Mouse (Mus musculus): ENCODE results near the gene Arf5. TPM values are rescaled to one million over a fixed set of nuclear protein-coding genes. Genes with fewer than 3 reads are reported as not detected.

The Arf5 gene
- polyA plus RNA-seq, 1 experiment = 130 TPM

DNA sequence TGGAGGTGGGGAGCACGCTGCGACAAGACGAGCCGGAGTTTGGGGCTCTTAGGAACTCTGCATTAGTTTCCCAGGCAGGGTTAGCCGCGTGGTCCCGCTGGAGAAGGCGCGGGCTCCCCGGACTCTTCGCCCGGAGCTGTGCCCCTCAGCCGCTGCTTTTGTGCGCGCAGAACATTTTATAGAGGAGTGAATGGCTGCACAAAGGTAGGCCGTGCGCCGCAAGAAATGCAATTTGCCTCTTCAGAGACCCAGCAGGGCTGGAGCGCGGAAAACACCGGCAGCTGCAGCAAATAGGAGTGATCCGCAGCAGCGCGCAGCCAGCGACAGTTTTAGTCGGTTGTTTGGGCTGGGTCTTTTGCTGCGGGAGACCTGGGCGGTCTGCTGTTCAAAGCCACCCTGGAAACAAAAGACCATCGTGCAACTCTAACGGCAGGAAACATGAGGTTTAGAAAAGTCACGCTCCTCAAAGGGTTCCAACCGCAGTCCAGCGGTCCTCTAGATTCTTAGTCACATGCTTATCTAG, 25.6 kb upstream of the Arf5 start, which contains the start of gene Zfp800:
TSS of gene Zfp800 (minus strand) at position 325 of the 523 bp plus-strand sequence.
- TF ChIP-seq POLR2A (IDR thresholded peaks at IDR 0.05; ENCODE audit: insufficient read depth, low read length) (no peak), EP300 (IDR thresholded peaks at IDR 0.05; ENCODE audit: insufficient read depth, low read depth, low read length) (no peak)
- peak within 1 kb of the TSS; percentile 48 for H3K4me3 ChIP-seq (ENCODE audit: low read depth, low read length)
- no peaks in the 10 kb centered on the region for H3K36me3 ChIP-seq (ENCODE audit: control insufficient read depth, insufficient read depth, low read length, poor library complexity, severe bottlenecking)
- H3K9ac ChIP-seq (ENCODE audit: low read depth, poor library complexity, severe bottlenecking) = peak within 1 kb of the TSS; percentile 50
- H3K9me3 ChIP-seq (replicated peaks; ENCODE audit: control insufficient read depth, insufficient read depth, low read length, poor library complexity, severe bottlenecking) = no peaks in the 10 kb centered on the region
- H3K27me3 ChIP-seq (ENCODE audit: control insufficient read depth, insufficient read depth, low read length, poor library complexity, severe bottlenecking) = peaks cover 12% of the 10 kb centered on the region
- H3K4me1 ChIP-seq (ENCODE audit: control insufficient read depth, insufficient read depth, low read length) = no peaks in the 10 kb centered on the region
- H3K27ac ChIP-seq (ENCODE audit: insufficient read depth, low read length) = no peak within 1 kb of the TSS

DNA sequence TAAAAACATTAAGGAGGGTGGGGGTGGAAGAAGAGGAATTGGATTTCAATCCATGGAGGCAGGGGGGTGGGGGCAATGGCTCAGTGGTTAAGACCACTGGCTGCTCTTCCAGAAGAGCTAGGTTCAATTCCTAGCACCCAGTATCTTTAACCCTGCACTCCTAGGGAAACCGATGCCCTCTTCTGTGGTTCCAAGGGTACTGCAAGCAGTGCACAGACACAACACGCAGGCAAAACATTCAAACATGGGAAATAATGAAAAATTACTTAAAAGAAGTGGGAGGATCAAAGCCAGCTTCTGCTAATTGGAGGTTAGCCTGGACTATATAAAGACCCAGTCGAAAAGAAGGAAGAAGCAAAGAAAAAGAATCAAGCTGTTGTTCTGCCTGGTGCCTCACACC, 24.6 kb upstream of the Arf5 start:
- Histone ChIP-seq H3K4me3 (ENCODE audit: low read depth, low read length) (no peak overlapping the region), H3K9me3 (replicated peaks; ENCODE audit: control insufficient read depth, insufficient read depth, low read length, poor library complexity, severe bottlenecking) (peaks cover 2% of the 10 kb centered on the region; the same call in 1 of the 2 replicates), H3K9ac (ENCODE audit: low read depth, poor library complexity, severe bottlenecking) (no peak overlapping the region), H3K36me3 (ENCODE audit: control insufficient read depth, insufficient read depth, low read length, poor library complexity, severe bottlenecking) (no peaks in the 10 kb centered on the region), H3K4me1 (ENCODE audit: control insufficient read depth, insufficient read depth, low read length) (no peaks in the 10 kb centered on the region), H3K27me3 (ENCODE audit: control insufficient read depth, insufficient read depth, low read length, poor library complexity, severe bottlenecking) (peaks cover 12% of the 10 kb centered on the region), H3K27ac (ENCODE audit: insufficient read depth, low read length) (no peak overlapping the region)
- TF ChIP-seq POLR2A (IDR thresholded peaks at IDR 0.05; ENCODE audit: insufficient read depth, low read length) (no peak), CTCF (IDR thresholded peaks at IDR 0.05; ENCODE audit: low read depth, low read length) (peak; percentile 29), EP300 (IDR thresholded peaks at IDR 0.05; ENCODE audit: insufficient read depth, low read depth, low read length) (no peak)

DNA sequence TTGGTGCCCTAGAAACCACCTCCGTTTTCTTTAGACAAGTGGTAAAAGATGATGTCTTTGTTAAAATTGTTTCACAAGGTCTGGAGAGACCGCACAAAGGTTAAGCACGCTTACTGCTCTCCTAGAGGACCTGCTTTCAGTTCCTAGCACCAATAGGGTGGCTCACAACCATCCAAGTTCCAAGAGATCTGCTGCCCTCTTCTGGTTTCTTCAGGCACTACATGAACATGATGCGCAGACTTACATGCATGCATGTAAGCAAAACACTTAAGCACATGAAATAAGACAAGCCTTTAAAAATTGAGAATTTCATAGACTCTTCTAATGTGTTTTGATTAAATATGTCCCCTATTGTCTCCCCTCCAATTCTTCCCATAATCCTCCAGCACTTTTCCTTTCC, 23.6 kb upstream of the Arf5 start:
- Histone ChIP-seq H3K27ac (ENCODE audit: insufficient read depth, low read length) (no peak overlapping the region), H3K9me3 (replicated peaks; ENCODE audit: control insufficient read depth, insufficient read depth, low read length, poor library complexity, severe bottlenecking) (peaks cover 11% of the 10 kb centered on the region), H3K4me1 (ENCODE audit: control insufficient read depth, insufficient read depth, low read length) (no peaks in the 10 kb centered on the region), H3K27me3 (ENCODE audit: control insufficient read depth, insufficient read depth, low read length, poor library complexity, severe bottlenecking) (peaks cover 12% of the 10 kb centered on the region), H3K9ac (ENCODE audit: low read depth, poor library complexity, severe bottlenecking) (no peak overlapping the region), H3K36me3 (ENCODE audit: control insufficient read depth, insufficient read depth, low read length, poor library complexity, severe bottlenecking) (no peaks in the 10 kb centered on the region), H3K4me3 (ENCODE audit: low read depth, low read length) (no peak overlapping the region)
- no peak for TF ChIP-seq POLR2A (IDR thresholded peaks at IDR 0.05; ENCODE audit: insufficient read depth, low read length)
- TF ChIP-seq CTCF (IDR thresholded peaks at IDR 0.05; ENCODE audit: low read depth, low read length) = peak; percentile 9

DNA sequence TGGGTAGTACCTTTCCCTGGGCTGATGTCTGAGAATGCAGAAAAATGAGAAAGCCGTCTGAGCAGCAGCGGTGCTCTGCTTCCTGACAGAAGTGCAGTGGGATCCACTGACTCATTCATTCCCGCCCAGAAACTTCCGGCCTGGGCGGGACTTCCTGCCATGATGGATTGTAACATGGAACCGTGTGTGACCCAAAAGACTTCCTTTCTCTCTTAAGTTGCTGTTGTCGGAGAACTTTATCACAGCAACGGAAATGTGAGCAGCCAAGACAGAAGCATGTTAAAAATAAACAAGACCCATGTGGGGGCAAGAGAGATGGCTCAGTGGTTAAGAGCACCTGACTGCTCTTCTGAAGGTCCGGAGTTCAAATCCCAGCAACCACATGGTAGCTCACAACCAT, 13.3 kb upstream of the Arf5 start:
- H3K9ac ChIP-seq (ENCODE audit: low read depth, poor library complexity, severe bottlenecking) = no peak overlapping the region
- H3K4me1 ChIP-seq (ENCODE audit: control insufficient read depth, insufficient read depth, low read length) = no peaks in the 10 kb centered on the region
- H3K27ac ChIP-seq (ENCODE audit: insufficient read depth, low read length) = no peak overlapping the region
- no peaks in the 10 kb centered on the region for H3K36me3 ChIP-seq (ENCODE audit: control insufficient read depth, insufficient read depth, low read length, poor library complexity, severe bottlenecking)
- no peak overlapping the region for H3K4me3 ChIP-seq (ENCODE audit: low read depth, low read length)
- TF ChIP-seq EP300 (IDR thresholded peaks at IDR 0.05; ENCODE audit: insufficient read depth, low read depth, low read length) = no peak
- TF ChIP-seq CTCF (IDR thresholded peaks at IDR 0.05; ENCODE audit: low read depth, low read length) = no peak
- TF ChIP-seq POLR2A (IDR thresholded peaks at IDR 0.05; ENCODE audit: insufficient read depth, low read length) = no peak
- H3K27me3 ChIP-seq (ENCODE audit: control insufficient read depth, insufficient read depth, low read length, poor library complexity, severe bottlenecking) = no peaks in the 10 kb centered on the region
- H3K9me3 ChIP-seq (replicated peaks; ENCODE audit: control insufficient read depth, insufficient read depth, low read length, poor library complexity, severe bottlenecking) = no peaks in the 10 kb centered on the region

DNA sequence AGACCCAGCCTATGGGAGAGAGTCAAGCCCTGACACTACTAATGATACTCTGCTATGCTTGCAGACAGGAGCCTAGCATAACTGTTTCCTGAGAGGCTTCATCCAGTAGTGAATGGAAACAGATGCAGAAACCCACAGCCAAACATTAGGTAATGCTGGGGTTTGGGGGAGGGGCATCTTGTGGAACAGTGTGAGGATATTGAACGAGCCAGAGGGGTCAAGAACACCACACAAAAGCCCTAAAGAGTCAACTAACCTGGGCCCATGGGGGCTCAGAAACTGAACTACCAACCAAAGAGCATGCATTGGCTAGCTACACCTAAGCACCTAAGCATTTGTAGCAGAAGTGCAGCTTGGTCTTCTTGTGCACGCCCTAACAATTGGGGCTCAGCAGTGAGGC, 12.1 kb upstream of the Arf5 start:
- Histone ChIP-seq H3K27me3 (ENCODE audit: control insufficient read depth, insufficient read depth, low read length, poor library complexity, severe bottlenecking) (no peaks in the 10 kb centered on the region), H3K4me1 (ENCODE audit: control insufficient read depth, insufficient read depth, low read length) (no peaks in the 10 kb centered on the region), H3K27ac (ENCODE audit: insufficient read depth, low read length) (no peak overlapping the region), H3K9ac (ENCODE audit: low read depth, poor library complexity, severe bottlenecking) (no peak overlapping the region), H3K36me3 (ENCODE audit: control insufficient read depth, insufficient read depth, low read length, poor library complexity, severe bottlenecking) (no peaks in the 10 kb centered on the region), H3K4me3 (ENCODE audit: low read depth, low read length) (no peak overlapping the region), H3K9me3 (replicated peaks; ENCODE audit: control insufficient read depth, insufficient read depth, low read length, poor library complexity, severe bottlenecking) (no peaks in the 10 kb centered on the region)
- no peak for TF ChIP-seq CTCF (IDR thresholded peaks at IDR 0.05; ENCODE audit: low read depth, low read length)
- no peak for TF ChIP-seq EP300 (IDR thresholded peaks at IDR 0.05; ENCODE audit: insufficient read depth, low read depth, low read length)
- TF ChIP-seq POLR2A (IDR thresholded peaks at IDR 0.05; ENCODE audit: insufficient read depth, low read length) = no peak

DNA sequence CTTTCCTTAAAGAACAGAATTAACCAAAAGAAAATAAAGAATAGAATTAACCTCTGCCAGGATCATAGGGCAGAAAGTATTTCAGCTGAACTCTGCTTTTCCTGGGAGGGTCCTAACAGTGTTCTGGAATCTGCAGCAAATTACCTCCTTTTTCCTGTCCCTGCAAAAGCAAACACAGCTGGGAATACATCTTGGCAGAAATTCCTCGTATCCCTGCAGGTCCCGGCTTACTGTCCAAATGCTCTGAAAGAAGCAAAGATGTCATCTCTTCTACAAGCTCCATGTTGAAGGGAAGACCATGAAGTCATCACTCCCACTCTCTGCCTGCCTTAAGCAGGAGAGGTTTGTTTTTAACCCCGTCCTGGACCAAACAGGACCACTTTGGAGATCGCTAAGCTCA, 6.4 kb upstream of the Arf5 start:
- Histone ChIP-seq H3K36me3 (ENCODE audit: control insufficient read depth, insufficient read depth, low read length, poor library complexity, severe bottlenecking) (peaks cover 6% of the 10 kb centered on the region), H3K9ac (ENCODE audit: low read depth, poor library complexity, severe bottlenecking) (no peak overlapping the region), H3K27ac (ENCODE audit: insufficient read depth, low read length) (no peak overlapping the region), H3K4me1 (ENCODE audit: control insufficient read depth, insufficient read depth, low read length) (no peaks in the 10 kb centered on the region), H3K4me3 (ENCODE audit: low read depth, low read length) (no peak overlapping the region), H3K9me3 (replicated peaks; ENCODE audit: control insufficient read depth, insufficient read depth, low read length, poor library complexity, severe bottlenecking) (no peaks in the 10 kb centered on the region), H3K27me3 (ENCODE audit: control insufficient read depth, insufficient read depth, low read length, poor library complexity, severe bottlenecking) (no peaks in the 10 kb centered on the region)
- TF ChIP-seq EP300 (IDR thresholded peaks at IDR 0.05; ENCODE audit: insufficient read depth, low read depth, low read length) (no peak), POLR2A (IDR thresholded peaks at IDR 0.05; ENCODE audit: insufficient read depth, low read length) (no peak), CTCF (IDR thresholded peaks at IDR 0.05; ENCODE audit: low read depth, low read length) (no peak)
